Mouse (Mus musculus) forebrain, embryonic 16.5 days (tissue): ENCODE measurements at regions not wholly inside any gene's neighbourhood (a gene's known extent, or its start where the extent isn't known, plus 50 kb on each side); places are given as distances from the start of the nearest gene placed in this dataset.
A peak's percentile ranks its signal among the peaks of the same experiment; 100 is the strongest.

Source experiments
- ATAC-seq: fragments of 200-750 bp; cut with Nextera tagmentation; 2 replicates; pipeline ENCODE4 v1.8.0; 2017; ENCODE audit warnings: mild to moderate bottlenecking, moderate library complexity
- H3K27ac ChIP-seq: fragments of 300-500 bp; sonication (generic); 2 replicates; pipeline ENCODE4 v1.5.1; 2014; ENCODE audit warnings: low read length, control low read depth
- H3K27me3 ChIP-seq: fragments of 300-500 bp; sonication (generic); replicated peaks from 2 replicates; pipeline ENCODE4 v1.6.1; 2014; ENCODE audit warnings: low read length; ENCODE audit not compliant: control insufficient read depth, insufficient read depth
- H3K36me3 ChIP-seq: fragments of 300-500 bp; sonication (generic); 2 replicates; pipeline ENCODE4 v1.6.1; 2014; ENCODE audit not compliant: control insufficient read depth, insufficient read depth
- H3K4me1 ChIP-seq: fragments of 300-500 bp; sonication (generic); replicated peaks from 2 replicates; pipeline ENCODE4 v1.6.1; 2014; ENCODE audit warnings: low read length; ENCODE audit not compliant: control insufficient read depth, insufficient read depth
- H3K4me2 ChIP-seq: fragments of 300-500 bp; sonication (generic); 2 replicates; pipeline ENCODE4 v1.6.1; 2014; ENCODE audit warnings: mild to moderate bottlenecking, low read length, control low read depth
- H3K4me3 ChIP-seq: fragments of 300-500 bp; sonication (generic); replicated peaks from 2 replicates; pipeline ENCODE4 v1.5.1; 2014; ENCODE audit warnings: mild to moderate bottlenecking, low read length, control low read depth
- H3K9ac ChIP-seq: fragments of 300-500 bp; sonication (generic); replicated peaks from 2 replicates; pipeline ENCODE4 v1.6.1; 2014; ENCODE audit warnings: low read depth, low read length, control low read depth
- H3K9me3 ChIP-seq: fragments of 300-500 bp; sonication (generic); 2 replicates; pipeline ENCODE4 v1.6.1; 2016; ENCODE audit warnings: low read length; ENCODE audit not compliant: control insufficient read depth
- WGBS: fragments of 180-500 bp; shearing (Covaris S2); extraction: QIAGEN DNeasy Blood & Tissue Kit; methylation state at CpG from one replicate; pipeline ENCODE4 v1.1.7; 2014; 5-methylcytosine and 5-hydroxymethylcytosine counted together

DNA sequence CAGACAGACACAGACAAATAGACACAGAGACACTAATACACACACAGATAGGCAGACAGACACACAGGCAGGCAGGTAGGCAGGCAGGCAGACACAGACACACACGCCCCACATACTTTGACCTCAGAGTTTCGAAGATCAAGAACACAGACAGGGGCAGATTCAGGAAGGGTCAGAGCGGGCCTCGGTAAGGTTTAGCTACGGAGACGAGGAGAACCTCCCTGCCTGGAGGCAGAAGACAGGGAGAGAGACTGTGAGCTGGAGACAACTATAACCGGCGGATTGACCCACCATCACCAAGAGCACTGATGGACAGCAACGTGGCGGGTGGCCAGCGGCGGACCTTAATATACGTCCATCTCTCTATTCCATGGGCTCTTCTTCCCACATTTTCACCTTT lies 50.1 kb upstream of the Foxp4 start:
- peaks cover 38% of the 10 kb centered on the region for H3K4me1 ChIP-seq
- peak overlapping the region; percentile 58 for H3K9ac ChIP-seq
- H3K27me3 ChIP-seq, result 0 out of 2 replicates have a peak, but pooled peaks cover 4% of the 10 kb centered on the region
- 4% methylated on average over 13 of the region's 13 CpGs for WGBS
- no peak for ATAC-seq
- no peak overlapping the region for H3K27ac ChIP-seq
- H3K9me3 ChIP-seq, result no peaks in the 10 kb centered on the region
- H3K36me3 ChIP-seq, result no peaks in the 10 kb centered on the region
- H3K4me3 ChIP-seq, result peak overlapping the region; percentile 41
- peak overlapping the region; percentile 81 for H3K4me2 ChIP-seq
